Mouse (Mus musculus): ENCODE results near the gene Trim65. TPM values are rescaled to one million over a fixed set of nuclear protein-coding genes. Genes with fewer than 3 reads are reported as not detected.

Trim65 gene
- polyA plus RNA-seq, 1 experiment: 5.9 TPM

GRCm38 (mm10) chr11:116078221-116078620 lies 52.7 kb downstream of the Trim65 start:
- Histone ChIP-seq H3K27ac (replicated peaks; ENCODE audit: low read depth, low read length) (no peak overlapping the region), H3K4me1 (ENCODE audit: control insufficient read depth, insufficient read depth, insufficient read length, low read length) (no peaks in the 10 kb centered on the region), H3K4me3 (ENCODE audit: insufficient read depth, low read depth, low read length) (peak overlapping the region; percentile 38)

DNA sequence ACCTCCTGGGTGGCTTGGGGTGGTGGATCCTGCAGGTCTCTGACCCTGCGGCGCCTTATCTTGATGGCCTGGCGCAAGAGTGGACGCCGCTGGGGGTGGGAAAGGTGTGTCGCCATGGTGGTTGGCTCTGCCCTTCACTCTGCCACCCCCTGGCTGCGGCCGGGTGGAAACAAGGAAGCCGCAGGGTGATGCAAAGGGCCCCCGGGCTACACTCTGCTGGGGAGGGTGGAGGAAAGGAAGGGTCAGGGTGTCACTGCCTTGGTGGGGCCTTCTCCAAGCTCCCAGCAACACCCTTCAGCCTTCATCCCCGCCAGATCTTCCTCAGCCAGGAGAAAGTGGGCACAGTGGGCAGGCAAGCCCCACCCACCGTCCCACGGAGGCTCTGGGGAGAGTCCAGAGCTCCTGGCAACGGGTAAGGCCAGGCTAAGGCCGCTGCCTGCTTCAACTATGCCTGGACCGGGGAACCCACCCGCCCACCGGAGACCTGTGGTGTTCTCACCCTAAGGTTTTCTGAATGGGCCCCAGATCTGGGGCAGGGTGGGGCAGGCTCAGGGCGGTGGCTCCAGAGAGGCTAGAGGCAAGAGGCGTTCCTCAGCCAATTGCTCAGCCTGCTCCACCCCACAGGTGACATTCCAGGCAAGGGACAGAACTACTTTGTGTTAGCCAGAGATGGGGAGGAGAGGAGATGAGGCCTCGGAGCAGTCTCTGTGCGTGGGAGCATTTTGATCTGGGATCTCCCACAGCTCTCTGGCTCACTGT lies 53.3 kb downstream of the Trim65 start, which contains the start of gene Unc13d:
TSS of gene Unc13d (minus strand) at position 516 of the 759 bp plus-strand sequence.
- H3K27ac ChIP-seq (replicated peaks; ENCODE audit: low read depth, low read length): no peak within 1 kb of the TSS
- no peaks in the 10 kb centered on the region for H3K4me1 ChIP-seq (ENCODE audit: control insufficient read depth, insufficient read depth, insufficient read length, low read length)
- peak within 1 kb of the TSS; percentile 38 for H3K4me3 ChIP-seq (ENCODE audit: insufficient read depth, low read depth, low read length)

DNA sequence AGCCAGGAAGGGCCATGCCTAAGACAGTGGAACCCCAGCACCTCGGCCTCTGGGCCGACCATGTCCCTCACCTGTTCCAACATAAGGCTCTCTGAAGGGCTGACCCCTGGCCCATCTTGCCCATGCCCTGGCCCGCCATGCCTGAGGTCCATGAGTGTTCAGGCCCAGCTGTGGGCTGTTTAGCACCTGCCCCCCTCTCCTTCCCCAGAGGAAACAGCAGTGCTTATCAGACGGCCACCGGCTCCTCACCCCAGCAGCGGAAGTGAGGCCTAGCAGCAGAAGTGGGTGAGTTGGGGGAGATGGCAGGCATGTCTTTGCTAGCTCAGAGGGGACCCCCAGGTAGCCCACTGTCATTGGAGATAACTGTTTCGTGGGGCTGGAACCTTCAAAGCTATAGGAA lies 54.1 kb downstream of the Trim65 start:
- Histone ChIP-seq H3K4me3 (ENCODE audit: insufficient read depth, low read depth, low read length) (peak overlapping the region; percentile 38; the same call in 1 of the 2 replicates), H3K27ac (replicated peaks; ENCODE audit: low read depth, low read length) (no peak overlapping the region), H3K4me1 (ENCODE audit: control insufficient read depth, insufficient read depth, insufficient read length, low read length) (no peaks in the 10 kb centered on the region)

- Histone ChIP-seq H3K4me3 (ENCODE audit: insufficient read depth, low read depth, low read length) (no peak overlapping the region), H3K4me1 (ENCODE audit: control insufficient read depth, insufficient read depth, insufficient read length, low read length) (no peaks in the 10 kb centered on the region), H3K27ac (replicated peaks; ENCODE audit: low read depth, low read length) (no peak overlapping the region)
Observed at GRCm38 (mm10) chr11:116076266-116076540, 54.7 kb downstream of the Trim65 start.

DNA sequence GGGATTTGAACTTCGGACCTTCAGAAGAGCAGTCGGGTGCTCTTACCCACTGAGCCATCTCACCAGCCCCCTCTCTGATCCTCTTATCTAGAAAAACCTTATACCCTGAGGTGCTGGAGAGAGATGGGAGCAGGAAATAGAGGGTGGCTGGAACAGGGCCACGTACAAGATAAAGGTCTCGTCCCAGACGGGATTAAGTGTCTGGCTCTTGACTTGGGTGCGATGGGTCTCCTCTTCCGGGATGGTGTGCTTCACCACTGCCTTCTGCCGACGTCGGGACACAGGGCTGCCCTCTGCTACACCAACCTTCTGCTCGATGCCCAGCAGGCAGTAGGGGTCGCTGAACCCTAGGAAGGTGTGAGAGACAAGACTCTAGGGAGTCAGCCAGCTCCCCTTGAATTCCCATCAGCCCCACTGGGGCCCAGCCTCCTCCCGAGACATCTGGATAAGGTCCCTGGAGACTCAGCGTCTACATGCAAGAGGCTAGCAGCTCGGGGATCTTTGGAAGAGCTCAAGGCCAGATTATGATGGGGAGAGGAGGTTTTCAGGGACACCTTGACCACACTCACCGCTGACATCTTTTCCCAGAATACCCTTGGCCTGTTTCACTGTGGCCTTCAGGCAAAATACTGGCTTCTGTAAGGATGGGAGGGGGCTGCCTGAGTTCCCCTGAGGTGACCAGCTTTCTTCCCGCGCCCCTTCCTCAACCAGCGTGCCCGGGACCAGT lies 55.2 kb downstream of the Trim65 start:
- no peak overlapping the region for H3K27ac ChIP-seq (replicated peaks; ENCODE audit: low read depth, low read length)
- H3K4me1 ChIP-seq (ENCODE audit: control insufficient read depth, insufficient read depth, insufficient read length, low read length): no peaks in the 10 kb centered on the region
- H3K4me3 ChIP-seq (ENCODE audit: insufficient read depth, low read depth, low read length): no peak overlapping the region

DNA sequence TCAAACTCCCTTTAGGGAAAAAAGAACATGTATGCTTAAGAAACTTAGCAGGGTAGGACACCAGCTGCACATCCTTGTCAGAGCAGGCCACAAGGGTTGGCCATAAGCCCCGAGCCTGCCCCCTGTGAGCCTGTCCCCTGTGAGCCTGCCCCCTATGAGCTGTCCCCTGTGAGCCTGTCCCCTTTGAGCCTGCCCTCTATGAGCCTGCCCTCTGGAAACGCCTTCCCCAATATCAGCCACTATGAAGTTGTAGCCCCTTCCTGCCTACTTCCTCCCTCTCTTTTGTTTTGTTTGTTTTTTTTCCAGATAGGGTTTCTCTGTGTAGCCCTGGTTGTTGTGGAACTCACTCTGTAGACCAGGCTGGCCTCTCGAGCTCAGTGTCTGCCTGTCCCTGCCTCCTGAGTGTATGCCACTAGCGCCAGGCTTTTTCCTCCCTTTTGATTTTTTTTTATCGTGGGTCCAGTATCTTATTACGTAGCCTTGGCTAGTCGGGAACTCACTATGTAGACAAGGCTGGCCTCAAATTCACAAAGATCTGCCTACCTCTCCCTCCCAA lies 56.4 kb downstream of the Trim65 start:
- no peak overlapping the region for H3K27ac ChIP-seq (replicated peaks; ENCODE audit: low read depth, low read length)
- no peak overlapping the region for H3K4me3 ChIP-seq (ENCODE audit: insufficient read depth, low read depth, low read length)
- no peaks in the 10 kb centered on the region for H3K4me1 ChIP-seq (ENCODE audit: control insufficient read depth, insufficient read depth, insufficient read length, low read length)

DNA sequence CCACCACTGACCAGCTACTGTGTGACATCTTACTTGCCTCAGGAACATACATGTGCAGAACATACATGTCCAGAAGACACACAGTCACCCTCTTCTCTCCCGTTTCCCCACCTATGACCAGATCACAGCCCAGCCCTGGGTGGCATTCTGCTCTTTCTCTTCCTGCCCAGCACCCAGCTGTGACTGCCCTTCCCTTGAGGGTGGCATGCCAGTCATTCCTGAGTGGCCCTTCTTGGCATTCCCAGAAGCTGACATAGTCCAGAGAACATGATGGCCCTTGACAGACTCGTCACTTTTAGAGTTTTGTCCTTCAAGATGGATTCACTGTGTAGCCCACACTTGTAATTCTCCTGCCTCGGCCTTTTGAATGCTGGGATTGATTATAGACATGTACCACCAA lies 58.3 kb downstream of the Trim65 start:
- Histone ChIP-seq H3K27ac (replicated peaks; ENCODE audit: low read depth, low read length) (no peak overlapping the region), H3K4me1 (ENCODE audit: control insufficient read depth, insufficient read depth, insufficient read length, low read length) (no peaks in the 10 kb centered on the region), H3K4me3 (ENCODE audit: insufficient read depth, low read depth, low read length) (no peak overlapping the region)

Other genes starting within 250 kb of the Trim65 start
- not detected in 2 replicates for gene Smim5, start 231.2 kb downstream of the Trim65 start, polyA plus RNA-seq (2012; ENCODE audit: insufficient read depth, insufficient read length, missing spikeins)
- not detected in 2 replicates for gene Smim6, start 219.1 kb downstream of the Trim65 start, polyA plus RNA-seq (2012; ENCODE audit: insufficient read depth, insufficient read length, missing spikeins)
- 10.0 and 12.0 TPM in 2 replicates for gene Sap30bp, start 197.8 kb downstream of the Trim65 start, polyA plus RNA-seq (2012; ENCODE audit: insufficient read depth, insufficient read length, missing spikeins)
- 4.2 and 5.3 TPM in 2 replicates for gene Recql5, start 197.7 kb downstream of the Trim65 start, polyA plus RNA-seq (2012; ENCODE audit: insufficient read depth, insufficient read length, missing spikeins)
- gene Itgb4, start 156.4 kb downstream of the Trim65 start, polyA plus RNA-seq (2012; ENCODE audit: insufficient read depth, insufficient read length, missing spikeins): 1.5 and 2.2 TPM in 2 replicates
- gene Galk1, start 118.4 kb downstream of the Trim65 start, polyA plus RNA-seq (2012; ENCODE audit: insufficient read depth, insufficient read length, missing spikeins): 9.6 and 12.4 TPM in 2 replicates
- gene H3f3b, start 103.2 kb downstream of the Trim65 start, polyA plus RNA-seq (2012; ENCODE audit: insufficient read depth, insufficient read length, missing spikeins): 85.7 and 112 TPM in 2 replicates
- 2.9 and 4.0 TPM in 2 replicates for gene Unk, start 100.8 kb downstream of the Trim65 start, polyA plus RNA-seq (2012; ENCODE audit: insufficient read depth, insufficient read length, missing spikeins)
- gene Unc13d, start 53.2 kb downstream of the Trim65 start, polyA plus RNA-seq (2012; ENCODE audit: insufficient read depth, insufficient read length, missing spikeins): not detected in 2 replicates
- gene Wbp2, start 44.1 kb downstream of the Trim65 start, polyA plus RNA-seq (2012; ENCODE audit: insufficient read depth, insufficient read length, missing spikeins): 73.7 and 124 TPM in 2 replicates
- 4.6 and 8.3 TPM in 2 replicates for gene Trim47, start 3.9 kb downstream of the Trim65 start, polyA plus RNA-seq (2012; ENCODE audit: insufficient read depth, insufficient read length, missing spikeins)
- gene Mrpl38, start 7.7 kb upstream of the Trim65 start, polyA plus RNA-seq (2012; ENCODE audit: insufficient read depth, insufficient read length, missing spikeins): 99.5 and 121 TPM in 2 replicates
- 3.8 and 5.3 TPM in 2 replicates for gene Fbf1, start 37.0 kb upstream of the Trim65 start, polyA plus RNA-seq (2012; ENCODE audit: insufficient read depth, insufficient read length, missing spikeins)
- 4.3 and 7.6 TPM in 2 replicates for gene Ten1, start 67.7 kb upstream of the Trim65 start, polyA plus RNA-seq (2012; ENCODE audit: insufficient read depth, insufficient read length, missing spikeins)
- gene Acox1, start 67.9 kb upstream of the Trim65 start, polyA plus RNA-seq (2012; ENCODE audit: insufficient read depth, insufficient read length, missing spikeins): 223 and 402 TPM in 2 replicates
- gene Evpl, start 106.9 kb upstream of the Trim65 start, polyA plus RNA-seq (2012; ENCODE audit: insufficient read depth, insufficient read length, missing spikeins): 0.16 TPM in 1 of 2 replicates, not detected in the other
- gene Srp68, start 143.1 kb upstream of the Trim65 start, polyA plus RNA-seq (2012; ENCODE audit: insufficient read depth, insufficient read length, missing spikeins): 23.4 and 31.3 TPM in 2 replicates
- gene Galr2, start 149.8 kb upstream of the Trim65 start, polyA plus RNA-seq (2012; ENCODE audit: insufficient read depth, insufficient read length, missing spikeins): not detected in 2 replicates
- 61.2 and 74.2 TPM in 2 replicates for gene Exoc7, start 176.1 kb upstream of the Trim65 start, polyA plus RNA-seq (2012; ENCODE audit: insufficient read depth, insufficient read length, missing spikeins)
- not detected in 2 replicates for gene Foxj1, start 204.3 kb upstream of the Trim65 start, polyA plus RNA-seq (2012; ENCODE audit: insufficient read depth, insufficient read length, missing spikeins)